Mouse (Mus musculus) liver, embryonic 12.5 days (tissue): ENCODE data around the gene Zfp473. TPM values are rescaled to one million over a fixed set of nuclear protein-coding genes. Genes with fewer than 3 reads are reported as not detected.
"Not testable (repeated sequence)": the region's sequence is repeated elsewhere in the genome, so short reads cannot be mapped to it uniquely, and the experiment has no call there.

Experiments
- ATAC-seq: fragments of 200-750 bp; cut with Nextera tagmentation; 2 replicates; pipeline ENCODE4 v1.8.0; 2017; ENCODE audit warnings: moderate number of reproducible peaks, mild to moderate bottlenecking, moderate library complexity
- H3K27ac ChIP-seq: fragments of 300-500 bp; sonication (generic); 2 replicates; pipeline ENCODE4 v1.5.1; 2016; ENCODE audit warnings: mild to moderate bottlenecking
- H3K27me3 ChIP-seq: fragments of 300-500 bp; sonication (generic); replicated peaks from 2 replicates; pipeline ENCODE4 v1.6.1; 2016; ENCODE audit warnings: mild to moderate bottlenecking, moderate library complexity
- H3K36me3 ChIP-seq: fragments of 300-500 bp; sonication (generic); 2 replicates; pipeline ENCODE4 v1.6.1; 2016; ENCODE audit warnings: mild to moderate bottlenecking, moderate library complexity
- H3K4me1 ChIP-seq: fragments of 300-500 bp; sonication (generic); 2 replicates; pipeline ENCODE4 v1.6.1; 2016
- H3K4me2 ChIP-seq: fragments of 300-500 bp; sonication (generic); 2 replicates; pipeline ENCODE4 v1.6.1; 2016; ENCODE audit warnings: mild to moderate bottlenecking, moderate library complexity
- H3K4me3 ChIP-seq: fragments of 300-500 bp; sonication (generic); 2 replicates; pipeline ENCODE4 v1.5.1; 2016; ENCODE audit warnings: mild to moderate bottlenecking, moderate library complexity
- H3K9ac ChIP-seq: fragments of 300-500 bp; sonication (generic); 2 replicates; pipeline ENCODE4 v1.6.1; 2016; ENCODE audit warnings: mild to moderate bottlenecking, moderate library complexity
- H3K9me3 ChIP-seq: fragments of 300-500 bp; sonication (generic); replicated peaks from 2 replicates; pipeline ENCODE4 v1.6.1; 2016; ENCODE audit warnings: mild to moderate bottlenecking, moderate library complexity
- WGBS: fragments of 180-500 bp; shearing (Covaris S2); methylation state at CpG from one replicate; pipeline ENCODE4 v1.1.7; 2016; ENCODE audit not compliant: insufficient replicate concordance; 5-methylcytosine and 5-hydroxymethylcytosine counted together
- polyA plus RNA-seq: library from polyadenylated mRNA; unstranded; fragments of >200 nt; fragmentation: Nextera tagmentation; extraction: Ambion mirVana; gene quantifications from 2 replicates; pipeline ENCODE4 v1.2.1, GENCODE M21; 2016

Zfp473 gene
- 1.7 and 1.9 TPM in 2 replicates for polyA plus RNA-seq

DNA sequence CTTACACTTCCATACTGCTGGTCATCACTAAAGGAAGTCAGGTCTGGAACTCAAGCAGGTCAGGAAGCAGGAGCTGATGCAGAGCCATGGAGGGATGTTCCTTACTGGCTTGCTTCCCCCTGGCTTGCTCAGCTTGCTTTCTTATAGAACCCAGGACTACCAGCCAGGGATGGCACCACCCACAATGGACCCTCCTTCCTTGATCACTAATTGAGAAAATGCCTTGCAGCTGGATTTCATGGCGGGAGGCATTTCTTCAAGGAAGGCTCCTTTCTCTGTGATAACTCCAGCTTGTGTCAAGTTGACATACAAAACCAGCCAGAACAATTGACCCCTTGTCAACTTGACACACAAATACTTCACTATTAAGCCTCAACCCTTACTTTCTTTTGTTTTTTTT is at the start of gene Zfp473:
Gene Zfp473 (minus strand): TSS at position 101 of the 400 bp plus-strand sequence.
- H3K4me3 ChIP-seq, H3K27me3 ChIP-seq, H3K9me3 ChIP-seq, ATAC-seq, H3K27ac ChIP-seq, H3K9ac ChIP-seq: not testable (repeated sequence)
- 95% methylated on average over 1 of the region's 1 CpGs for WGBS
- H3K4me2 ChIP-seq = peak within 1 kb of the TSS; percentile 84; the same call in 1 of the 2 replicates
- peaks cover 41% of the 10 kb centered on the region for H3K36me3 ChIP-seq
- peaks cover 34% of the 10 kb centered on the region for H3K4me1 ChIP-seq

GRCm38 (mm10) chr7:44792781-44793180 is 41.9 kb upstream of the Zfp473 start:
- Histone ChIP-seq H3K27ac (no peak overlapping the region; the same call in 1 of the 2 replicates), H3K4me1 (no peaks in the 10 kb centered on the region), H3K4me3 (no peak overlapping the region), H3K4me2 (no peak overlapping the region), H3K36me3 (no peaks in the 10 kb centered on the region), H3K9ac (no peak overlapping the region), H3K9me3 (peaks cover 24% of the 10 kb centered on the region), H3K27me3 (peaks cover 30% of the 10 kb centered on the region)
- no peak for ATAC-seq
- 74% methylated on average over 6 of the region's 6 CpGs for WGBS

DNA sequence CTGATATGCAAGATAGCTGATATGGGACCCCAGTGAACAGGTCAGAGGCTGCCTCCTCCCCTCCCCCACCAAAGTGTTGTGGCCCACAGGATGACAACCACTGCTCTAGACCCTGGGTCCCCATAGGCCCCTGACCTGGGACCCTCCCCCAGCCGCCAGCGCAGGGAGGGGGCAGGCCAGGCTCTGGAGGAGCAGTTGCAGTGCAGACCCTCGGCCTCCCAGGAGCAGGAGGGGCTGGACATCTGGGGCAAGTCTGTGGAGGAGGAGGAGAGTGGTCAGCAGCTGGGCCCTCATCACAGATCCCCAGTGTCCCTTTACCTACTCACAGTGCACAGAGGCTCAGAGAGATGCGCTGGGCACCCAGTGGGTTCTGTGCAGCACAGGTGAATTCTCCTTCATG is 39.2 kb upstream of the Zfp473 start:
- Histone ChIP-seq H3K9me3 (peaks cover 16% of the 10 kb centered on the region), H3K4me3 (no peak overlapping the region), H3K9ac (no peak overlapping the region), H3K27me3 (peaks cover 39% of the 10 kb centered on the region), H3K4me2 (no peak overlapping the region), H3K4me1 (no peaks in the 10 kb centered on the region), H3K36me3 (no peaks in the 10 kb centered on the region), H3K27ac (no peak overlapping the region)
- ATAC-seq = no peak
- 59% methylated on average over 4 of the region's 4 CpGs for WGBS

DNA sequence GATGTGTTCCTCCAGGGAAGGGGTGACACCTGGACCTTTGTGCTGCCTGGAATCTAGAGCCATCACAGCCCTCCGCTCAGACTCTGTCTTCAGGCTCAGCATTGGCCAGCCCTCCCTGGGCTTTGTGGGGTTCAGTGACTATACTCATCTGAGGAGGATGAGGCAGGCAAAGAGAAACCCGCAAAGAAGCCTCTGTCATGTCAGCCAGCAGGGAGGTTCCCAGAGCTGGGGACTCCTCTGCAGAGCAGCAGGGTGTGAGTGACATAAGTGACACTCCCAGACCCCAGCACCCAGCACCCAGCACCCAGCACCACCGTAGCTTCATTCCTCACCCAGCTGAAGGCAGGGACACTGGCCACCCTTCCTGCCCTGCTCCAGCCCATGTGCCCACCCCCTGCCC is 38.7 kb upstream of the Zfp473 start:
- H3K4me2 ChIP-seq = no peak overlapping the region
- no peak overlapping the region for H3K27ac ChIP-seq
- H3K36me3 ChIP-seq = no peaks in the 10 kb centered on the region
- H3K4me1 ChIP-seq = no peaks in the 10 kb centered on the region
- ATAC-seq = no peak
- H3K4me3 ChIP-seq = no peak overlapping the region
- H3K27me3 ChIP-seq = peaks cover 39% of the 10 kb centered on the region
- 55% methylated on average over 3 of the region's 3 CpGs for WGBS
- H3K9ac ChIP-seq = no peak overlapping the region
- H3K9me3 ChIP-seq = peaks cover 11% of the 10 kb centered on the region

- no peak for ATAC-seq
- no peak overlapping the region for H3K9ac ChIP-seq
- peaks cover 8% of the 10 kb centered on the region; the same call in 1 of the 2 replicates for H3K27me3 ChIP-seq
- 74% methylated on average over 8 of the region's 8 CpGs for WGBS
- H3K4me3 ChIP-seq = no peak overlapping the region
- no peaks in the 10 kb centered on the region for H3K9me3 ChIP-seq
- peaks cover 27% of the 10 kb centered on the region for H3K36me3 ChIP-seq
- H3K27ac ChIP-seq = no peak overlapping the region
- no peak overlapping the region for H3K4me2 ChIP-seq
- H3K4me1 ChIP-seq = peaks cover 19% of the 10 kb centered on the region
Measured at GRCm38 (mm10) chr7:44780101-44780500, 29.3 kb upstream of the Zfp473 start.

- ATAC-seq = peak; percentile 48
- Histone ChIP-seq H3K27me3 (no peaks in the 10 kb centered on the region), H3K36me3 (peaks cover 51% of the 10 kb centered on the region), H3K9ac (no peak overlapping the region), H3K4me3 (no peak overlapping the region), H3K4me1 (peaks cover 44% of the 10 kb centered on the region), H3K27ac (peak overlapping the region; percentile 87), H3K4me2 (peak overlapping the region; percentile 42), H3K9me3 (no peaks in the 10 kb centered on the region)
- WGBS = 80% methylated on average over 9 of the region's 9 CpGs
Measured at GRCm38 (mm10) chr7:44776849-44777498, 26.1 kb upstream of the Zfp473 start.

- Histone ChIP-seq H3K4me3 (no peak overlapping the region), H3K4me1 (peaks cover 85% of the 10 kb centered on the region), H3K36me3 (peaks cover 90% of the 10 kb centered on the region), H3K9me3 (no peaks in the 10 kb centered on the region), H3K9ac (peak overlapping the region; percentile 2; the same call in 1 of the 2 replicates), H3K27ac (peak overlapping the region; percentile 74), H3K27me3 (no peaks in the 10 kb centered on the region), H3K4me2 (peak overlapping the region; percentile 38)
- peak; percentile 94 for ATAC-seq
- WGBS = 46% methylated on average over 8 of the region's 8 CpGs
Measured at GRCm38 (mm10) chr7:44772591-44773204, 21.8 kb upstream of the Zfp473 start.

GRCm38 (mm10) chr7:44770046-44770578 is 19.3 kb upstream of the Zfp473 start:
- WGBS = 21% methylated on average over 6 of the region's 6 CpGs
- Histone ChIP-seq H3K9me3 (no peaks in the 10 kb centered on the region), H3K4me2 (no peak overlapping the region), H3K4me3 (no peak overlapping the region), H3K27me3 (no peaks in the 10 kb centered on the region), H3K36me3 (peaks cover 92% of the 10 kb centered on the region), H3K9ac (no peak overlapping the region), H3K27ac (no peak overlapping the region), H3K4me1 (peaks cover 83% of the 10 kb centered on the region)
- ATAC-seq = no peak

- peak overlapping the region; percentile 67 for H3K27ac ChIP-seq
Measured at GRCm38 (mm10) chr7:44768129-44768528, 17.3 kb upstream of the Zfp473 start.

GRCm38 (mm10) chr7:44760366-44760765 is 9.5 kb upstream of the Zfp473 start:
- Histone ChIP-seq H3K4me3 (no peak overlapping the region), H3K9me3 (no peaks in the 10 kb centered on the region), H3K4me1 (no peaks in the 10 kb centered on the region), H3K27ac (no peak overlapping the region), H3K36me3 (peaks cover 95% of the 10 kb centered on the region), H3K9ac (no peak overlapping the region), H3K4me2 (no peak overlapping the region), H3K27me3 (no peaks in the 10 kb centered on the region)
- no peak for ATAC-seq

More at GRCm38 (mm10) chr7:44768129-44768528, 17.3 kb upstream of the Zfp473 start:
- Histone ChIP-seq H3K4me3 (no peak overlapping the region), H3K9me3 (no peaks in the 10 kb centered on the region), H3K4me1 (peaks cover 69% of the 10 kb centered on the region), H3K36me3 (peaks cover 91% of the 10 kb centered on the region), H3K9ac (no peak overlapping the region), H3K4me2 (peak overlapping the region; percentile 54), H3K27me3 (no peaks in the 10 kb centered on the region)
- peak; percentile 78 for ATAC-seq
- 47% methylated on average over 5 of the region's 5 CpGs for WGBS

- Histone ChIP-seq H3K4me2 (no peak overlapping the region), H3K9ac (no peak overlapping the region), H3K27me3 (no peaks in the 10 kb centered on the region), H3K27ac (no peak overlapping the region), H3K36me3 (peaks cover 98% of the 10 kb centered on the region), H3K4me3 (no peak overlapping the region), H3K9me3 (no peaks in the 10 kb centered on the region), H3K4me1 (no peaks in the 10 kb centered on the region)
- WGBS = 78% methylated on average over 2 of the region's 2 CpGs
- ATAC-seq = no peak
Measured at GRCm38 (mm10) chr7:44757164-44757563, 6.3 kb upstream of the Zfp473 start.
